Mouse (Mus musculus) G1E (cell line): ENCODE measurements around the gene Ssu72.

ENCODE experiments used
- CTCF ChIP-seq: IDR thresholded peaks from 2 replicates; pipeline ENCODE4 v1.5.1; 2012; ENCODE audit warnings: low read depth, low read length, inconsistent platforms, mixed read lengths
- GATA1 ChIP-seq: IDR thresholded peaks from 2 replicates; pipeline ENCODE4 v1.6.1; 2012; ENCODE audit warnings: borderline replicate concordance, low read length, inconsistent platforms, mixed read lengths

DNA sequence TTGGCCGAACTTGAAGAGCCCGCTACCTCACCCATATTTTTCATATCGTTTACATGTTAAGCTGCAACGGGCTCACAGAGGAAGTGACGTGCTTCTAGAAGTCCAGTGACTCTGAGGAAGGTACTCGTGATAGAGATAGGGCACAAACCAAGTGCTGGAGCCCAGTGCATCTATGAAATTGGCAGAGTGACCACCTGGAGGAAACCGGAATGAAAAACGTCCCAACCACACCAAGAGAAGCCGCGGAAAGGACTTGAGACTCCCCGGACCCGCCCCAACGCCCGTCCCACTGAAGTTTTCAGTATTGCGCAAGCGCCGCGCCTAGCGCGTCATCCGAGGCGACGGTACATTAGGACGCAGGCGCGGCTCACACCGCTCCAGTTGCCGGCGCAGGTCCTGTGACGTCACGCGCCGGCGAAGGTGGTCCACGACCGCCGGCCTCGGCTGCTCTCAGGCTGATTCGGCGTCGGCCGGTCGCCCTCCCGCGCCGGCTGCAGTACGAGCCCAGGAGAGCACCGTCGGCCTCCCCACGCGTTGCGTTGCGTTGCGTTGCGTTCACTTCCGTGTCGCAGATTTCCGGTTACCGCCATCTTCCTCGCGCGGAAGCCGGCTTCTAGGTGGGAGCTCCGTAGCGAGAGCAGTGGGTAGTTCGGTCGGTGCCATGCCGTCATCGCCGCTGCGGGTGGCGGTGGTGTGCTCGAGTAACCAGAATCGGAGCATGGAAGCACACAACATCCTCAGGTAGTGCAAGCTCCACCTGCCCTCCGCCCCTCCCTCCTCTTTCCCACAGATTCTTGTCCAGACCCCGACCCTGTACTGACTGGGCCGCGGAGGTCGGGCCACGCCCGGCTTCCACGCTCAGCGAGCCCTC lies at the start of gene Ssu72:
- no peak for TF ChIP-seq GATA1
- TF ChIP-seq CTCF = no peak
